15 mouse cellular contexts compared by ENCODE assay signal in genomic region chr1:132123420-132124014, GRCm38 (mm10). TPM values are rescaled to one million over a fixed set of nuclear protein-coding genes. Genes with fewer than 3 reads are reported as not detected.
DNase-seq lines count a peak whose midpoint lies in the region; ATAC-seq lines count a peak whose summit lies in the region.
"Had no signal": no experiment of that assay in that cellular context is flagged by ENCODE, and none has a peak within 500 bp of the region (broad histone marks: within the 10 kb centered on the region; RNA-seq: fewer than 3 reads in every experiment).

No protein-coding gene starts in this region.

- no peak overlapping the region for H3K4me2 ChIP-seq in neural tube, embryonic 11.5 days (ENCODE audit: low read depth)
- no peak overlapping the region for H3K4me2 ChIP-seq in midbrain, embryonic 13.5 days (replicated peaks)
- H3K4me2 ChIP-seq: embryonic facial prominence, embryonic 15.5 days; liver, embryonic 15.5 days had no signal

- DNase-seq in cerebellum, postnatal 10 days, result peak; percentile 73 to 82
- DNase-seq in cerebellum, adult 9-11 months, result no peak
- peak; percentile 32 for DNase-seq in neural tube, embryonic 11.5 days (ENCODE audit: low spot score)
- DNase-seq in neural tube, embryonic 10.5 days (ENCODE audit: extremely low spot score, low spot score), result no peak
- DNase-seq in gastrocnemius, postnatal 10 days, result no peak
- no peak for DNase-seq in limb, embryonic 10.5 days (ENCODE audit: low spot score)
- DNase-seq in layer of hippocampus, adult 18-20 months (ENCODE audit: low spot score in 2 of 2), result no peak
- DNase-seq: cerebellum, adult 2 months; layer of hippocampus, adult 9-11 months; lung, postnatal 14 days; spleen, adult 18-20 months; thymus, postnatal 25 days had no signal

- no peak overlapping the region for H3K9ac ChIP-seq in neural tube, embryonic 11.5 days (ENCODE audit: low read length)
- no peak overlapping the region for H3K9ac ChIP-seq in midbrain, embryonic 13.5 days (replicated peaks)
- H3K9ac ChIP-seq: embryonic facial prominence, embryonic 15.5 days; liver, embryonic 15.5 days had no signal

- no peak overlapping the region for H3K27ac ChIP-seq in neural tube, embryonic 11.5 days (ENCODE audit: low read depth, low read length)
- peak overlapping the region; percentile 81 for H3K27ac ChIP-seq in midbrain, embryonic 13.5 days
- H3K27ac ChIP-seq in limb, embryonic 10.5 days, result no peak overlapping the region
- H3K27ac ChIP-seq: embryonic facial prominence, embryonic 15.5 days; liver, embryonic 15.5 days had no signal

- H3K9me3 ChIP-seq in neural tube, embryonic 11.5 days (ENCODE audit: control insufficient read depth, low read length), result no peaks in the 10 kb centered on the region
- no peaks in the 10 kb centered on the region for H3K9me3 ChIP-seq in midbrain, embryonic 13.5 days
- no peaks in the 10 kb centered on the region for H3K9me3 ChIP-seq in limb, embryonic 10.5 days (replicated peaks)
- H3K9me3 ChIP-seq: embryonic facial prominence, embryonic 15.5 days; liver, embryonic 15.5 days had no signal

- no peaks in the 10 kb centered on the region for H3K36me3 ChIP-seq in neural tube, embryonic 11.5 days (ENCODE audit: control insufficient read depth, insufficient read depth, low read length)
- H3K36me3 ChIP-seq in midbrain, embryonic 13.5 days, result no peaks in the 10 kb centered on the region
- no peaks in the 10 kb centered on the region for H3K36me3 ChIP-seq in limb, embryonic 10.5 days
- H3K36me3 ChIP-seq: embryonic facial prominence, embryonic 15.5 days; liver, embryonic 15.5 days had no signal

- ATAC-seq in neural tube, embryonic 11.5 days (ENCODE audit: insufficient read depth, low FRiP score, low TSS enrichment), result no peak
- ATAC-seq in midbrain, embryonic 13.5 days, result peak; percentile 83

- H3K27me3 ChIP-seq in neural tube, embryonic 11.5 days (ENCODE audit: control insufficient read depth, insufficient read depth, low read length), result no peaks in the 10 kb centered on the region
- no peaks in the 10 kb centered on the region for H3K27me3 ChIP-seq in midbrain, embryonic 13.5 days
- H3K27me3 ChIP-seq in limb, embryonic 10.5 days (ENCODE audit: low read depth, poor library complexity, severe bottlenecking), result no peaks in the 10 kb centered on the region
- H3K27me3 ChIP-seq: embryonic facial prominence, embryonic 15.5 days; liver, embryonic 15.5 days had no signal

- WGBS in neural tube, embryonic 11.5 days, result 66% methylated on average over 9 of the region's 9 CpGs
- 33% methylated on average over 9 of the region's 9 CpGs for WGBS in midbrain, embryonic 13.5 days
- WGBS in limb, embryonic 10.5 days, result 77% methylated on average over 9 of the region's 9 CpGs

- H3K4me1 ChIP-seq in neural tube, embryonic 11.5 days (ENCODE audit: control insufficient read depth, insufficient read depth, low read length), result peaks cover 5% of the 10 kb centered on the region; the same call in 1 of the 2 replicates
- peaks cover 18% of the 10 kb centered on the region for H3K4me1 ChIP-seq in midbrain, embryonic 13.5 days (replicated peaks)
- H3K4me1 ChIP-seq in limb, embryonic 10.5 days, result peaks cover 42% of the 10 kb centered on the region
- H3K4me1 ChIP-seq: embryonic facial prominence, embryonic 15.5 days had no signal

- H3K4me3 ChIP-seq in neural tube, embryonic 11.5 days (ENCODE audit: low read depth, low read length), result no peak overlapping the region
- no peak overlapping the region for H3K4me3 ChIP-seq in midbrain, embryonic 13.5 days (replicated peaks)
- no peak overlapping the region for H3K4me3 ChIP-seq in limb, embryonic 10.5 days
- H3K4me3 ChIP-seq: embryonic facial prominence, embryonic 15.5 days; liver, embryonic 15.5 days had no signal

RNA-seq across cellular contexts. Expression of gene Cdk18, which starts 16.0 kb away (rescaled TPM):
- polyA plus RNA-seq in neural tube, embryonic 11.5 days (2014; fragmentation: Nextera tagmentation; extraction: Ambion mirVana), result 1.9 TPM in 2 replicates
- 0.32 and 0.41 TPM in 2 replicates for polyA plus RNA-seq in midbrain, embryonic 13.5 days (2015; fragmentation: Nextera tagmentation; extraction: Ambion mirVana)
- total RNA-seq in gastrocnemius, postnatal 10 days (2021), result 1 to 10 TPM; 1.2 to 2.3 TPM
- 3.7 TPM in 2 replicates for polyA plus RNA-seq in limb, embryonic 10.5 days (2016; fragmentation: Nextera tagmentation; extraction: Ambion mirVana)
- total RNA-seq in layer of hippocampus, adult 18-20 months (2021), result 10 to 100 TPM; 21.7 to 29.2 TPM

RNA-seq across cellular contexts. Expression of gene Mfsd4a, which starts 55.7 kb away (rescaled TPM):
- polyA plus RNA-seq in neural tube, embryonic 11.5 days (2014; fragmentation: Nextera tagmentation; extraction: Ambion mirVana), result 10.7 and 12.6 TPM in 2 replicates
- 7.3 and 8.0 TPM in 2 replicates for polyA plus RNA-seq in midbrain, embryonic 13.5 days (2015; fragmentation: Nextera tagmentation; extraction: Ambion mirVana)
- 1 to 10 TPM; 1.4 to 1.8 TPM for total RNA-seq in gastrocnemius, postnatal 10 days (2021)
- 9.5 and 13.4 TPM in 2 replicates for polyA plus RNA-seq in limb, embryonic 10.5 days (2016; fragmentation: Nextera tagmentation; extraction: Ambion mirVana)
- total RNA-seq in layer of hippocampus, adult 18-20 months (2021), result 10 to 100 TPM; 66.4 to 79.3 TPM

Comparison
In these comparisons a context has a peak if more than half of its experiments do, and no peak if none do; other contexts are left out.
1. DNase-seq: peak in cerebellum, postnatal 10 days (2 of 2) and neural tube, embryonic 11.5 days (single experiment); none in cerebellum, adult 9-11 months (single experiment), neural tube, embryonic 10.5 days (single experiment), gastrocnemius, postnatal 10 days (single experiment), limb, embryonic 10.5 days (single experiment) and layer of hippocampus, adult 18-20 months (0 of 2).